Mouse (Mus musculus) megakaryocyte, embryonic 14.5 days (primary cell): Measurements from ENCODE around the gene Sdccag8.

Experiments
- FLI1 ChIP-seq: IDR thresholded peaks from 2 replicates; pipeline ENCODE4 v1.6.1; 2012; ENCODE audit warnings: low read length, inconsistent platforms, mixed read lengths
- GATA1 ChIP-seq: IDR thresholded peaks from 3 replicates; pipeline ENCODE4 v1.6.1; 2012; ENCODE audit warnings: mixed read lengths, low read length, inconsistent platforms, borderline replicate concordance

DNA sequence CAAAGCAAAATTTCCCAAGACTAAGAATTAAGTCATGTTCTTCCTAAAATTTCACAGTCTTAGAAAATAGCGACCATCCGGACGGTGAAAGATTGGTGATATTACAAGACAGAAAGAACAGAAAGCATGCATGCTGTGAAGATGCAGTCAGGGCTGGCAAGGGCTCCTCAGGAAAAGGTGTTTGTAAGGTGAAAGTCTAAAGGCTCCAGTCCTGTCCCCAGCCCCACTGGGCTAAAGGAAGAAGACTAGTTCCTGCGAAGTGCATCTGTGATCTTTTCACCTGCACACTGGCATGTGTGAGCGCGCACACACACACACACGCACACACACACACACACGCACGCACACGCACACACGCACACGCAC is 130.7 kb downstream of the Sdccag8 start:
- TF ChIP-seq GATA1 (no peak), FLI1 (no peak)
